Mouse (Mus musculus) brain, embryonic 14.5 days (tissue): ENCODE measurements around the gene Pard3b.

Source experiments
- CTCF ChIP-seq: fragments of 200-500 bp; IDR thresholded peaks from 2 replicates; pipeline ENCODE4 v1.5.1; 2012; ENCODE audit warnings: inconsistent platforms, mild to moderate bottlenecking, moderate library complexity, borderline replicate concordance; ENCODE audit not compliant: insufficient read depth, insufficient read length; ENCODE audit errors: extremely low read depth
- POLR2A ChIP-seq: fragments of 200-500 bp; IDR thresholded peaks from 2 replicates; pipeline ENCODE4 v1.6.1; 2012; ENCODE audit warnings: mild to moderate bottlenecking, inconsistent platforms, borderline replicate concordance; ENCODE audit not compliant: poor library complexity, insufficient read depth, insufficient read length, severe bottlenecking; ENCODE audit errors: extremely low read depth

GRCm38 (mm10) chr1:61751008-61751407, 112.4 kb downstream of the Pard3b start:
- no peak for TF ChIP-seq CTCF
- TF ChIP-seq POLR2A, result no peak
